Mouse (Mus musculus) cerebellum, adult 2 months (tissue): ENCODE data around the gene Adamtsl1. TPM values are rescaled to one million over a fixed set of nuclear protein-coding genes. Genes with fewer than 3 reads are reported as not detected.

Experiments used
- DNase-seq, 2 experiments: peaks; one replicate each; pipeline ENCODE4 v3.0.0; 2021
- H3K27ac ChIP-seq: fragments of 200-500 bp; 2 replicates; pipeline ENCODE4 v1.5.1; 2012; ENCODE audit warnings: low read length, control low read depth, inconsistent platforms; ENCODE audit not compliant: insufficient read depth
- H3K27me3 ChIP-seq: fragments of 200-500 bp; 2 replicates; pipeline ENCODE4 v1.6.1; 2012; ENCODE audit warnings: inconsistent platforms, mild to moderate bottlenecking, low read length, moderate library complexity; ENCODE audit not compliant: control insufficient read depth, insufficient read depth
- H3K4me1 ChIP-seq: fragments of 200-500 bp; 2 replicates; pipeline ENCODE4 v1.6.1; 2011; ENCODE audit warnings: low read length; ENCODE audit not compliant: control insufficient read depth, insufficient read depth
- H3K4me3 ChIP-seq: fragments of 200-500 bp; replicated peaks from 2 replicates; pipeline ENCODE3; 2011; ENCODE audit warnings: mild to moderate bottlenecking, low read depth, low read length, control low read depth; ENCODE audit not compliant: insufficient read depth
- CTCF ChIP-seq: fragments of 200-500 bp; IDR thresholded peaks from 2 replicates; pipeline ENCODE4 v1.5.1; 2011; ENCODE audit warnings: low read depth, mild to moderate bottlenecking, control low read depth, low read length, moderate library complexity, borderline replicate concordance; ENCODE audit not compliant: insufficient read depth
- POLR2A ChIP-seq: fragments of 200-500 bp; IDR thresholded peaks from 2 replicates; pipeline ENCODE4 v1.6.1; 2011; ENCODE audit warnings: low read length, control low read depth, borderline replicate concordance; ENCODE audit not compliant: insufficient read depth
- WGBS: fragments of 180-500 bp; shearing (Covaris S2); methylation state at CpG from one replicate; pipeline ENCODE4 v1.1.7; 2018; 5-methylcytosine and 5-hydroxymethylcytosine counted together
- polyA plus RNA-seq: library from polyadenylated mRNA; depleted of rRNA; stranded (reverse); fragments of >200 nt; gene quantifications from 2 replicates; pipeline ENCODE4 v1.2.3, GENCODE M21; 2012

Adamtsl1 gene
- polyA plus RNA-seq, 1 experiment: 3.3 TPM

DNA sequence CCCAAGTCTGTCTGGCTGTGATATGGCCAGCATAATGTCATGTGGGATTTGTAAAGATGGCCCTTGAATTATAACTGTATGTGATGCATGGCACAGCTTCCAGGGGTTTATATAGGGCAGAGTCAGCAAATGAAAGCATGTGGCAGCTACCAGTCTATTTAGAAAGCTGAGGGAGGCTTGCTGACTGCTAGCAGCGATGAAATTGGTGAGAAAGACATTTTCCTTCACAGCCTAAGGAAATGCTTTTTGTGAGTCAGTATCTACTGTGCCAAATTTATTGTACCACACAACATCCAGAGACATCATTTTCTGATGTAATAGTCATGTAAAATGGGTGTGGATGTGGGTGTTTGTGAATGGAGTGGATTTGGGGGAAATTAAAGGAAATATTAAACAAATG lies 214.4 kb downstream of the Adamtsl1 start:
- Histone ChIP-seq H3K4me3 (no peak overlapping the region), H3K27ac (no peak overlapping the region), H3K4me1 (peaks cover 4% of the 10 kb centered on the region), H3K27me3 (no peaks in the 10 kb centered on the region)
- TF ChIP-seq POLR2A (no peak), CTCF (no peak)
- DNase-seq: peak; percentile 12 to 14
- WGBS: 37% methylated on average over 1 of the region's 1 CpGs

- DNase-seq: no peak
- TF ChIP-seq POLR2A: no peak
- TF ChIP-seq CTCF: no peak
- WGBS: 90% methylated on average over 4 of the region's 4 CpGs
- Histone ChIP-seq H3K27me3 (no peaks in the 10 kb centered on the region), H3K4me1 (no peaks in the 10 kb centered on the region), H3K4me3 (no peak overlapping the region), H3K27ac (no peak overlapping the region)
Measured at GRCm38 (mm10) chr4:85740478-85740877, 226.5 kb downstream of the Adamtsl1 start.

GRCm38 (mm10) chr4:85741825-85742391 lies 227.9 kb downstream of the Adamtsl1 start:
- WGBS: 15% methylated on average over 3 of the region's 3 CpGs
- DNase-seq: no peak
- H3K27ac ChIP-seq: no peak overlapping the region
- H3K4me3 ChIP-seq: no peak overlapping the region
- no peaks in the 10 kb centered on the region for H3K27me3 ChIP-seq
- no peaks in the 10 kb centered on the region for H3K4me1 ChIP-seq
- TF ChIP-seq CTCF: no peak
- TF ChIP-seq POLR2A: no peak

DNA sequence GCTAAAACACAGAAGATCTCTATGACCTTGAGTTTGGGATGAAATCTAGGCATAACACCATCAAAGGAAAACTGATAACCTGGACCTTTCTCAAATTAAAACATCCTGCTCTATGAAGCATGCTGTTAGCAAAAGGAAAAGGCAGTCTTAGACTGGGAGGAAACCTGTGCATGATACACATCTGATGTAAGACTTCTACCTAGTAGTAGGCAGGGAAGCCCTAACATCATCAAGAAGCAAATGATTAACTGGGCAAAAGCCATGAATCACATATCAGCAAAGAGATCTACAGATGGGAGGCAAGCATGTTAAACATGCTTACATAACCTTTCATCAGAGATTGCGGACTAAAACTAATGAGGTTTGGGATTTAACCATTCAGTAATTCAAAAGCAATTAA lies 229.5 kb downstream of the Adamtsl1 start:
- DNase-seq: no peak
- TF ChIP-seq POLR2A (no peak), CTCF (no peak)
- no peak overlapping the region for H3K4me3 ChIP-seq
- 92% methylated on average over 1 of the region's 1 CpGs for WGBS
- H3K4me1 ChIP-seq: no peaks in the 10 kb centered on the region
- no peak overlapping the region for H3K27ac ChIP-seq
- H3K27me3 ChIP-seq: no peaks in the 10 kb centered on the region

GRCm38 (mm10) chr4:85762684-85763083 lies 248.7 kb downstream of the Adamtsl1 start:
- 86% methylated on average over 3 of the region's 3 CpGs for WGBS
- H3K27me3 ChIP-seq: no peaks in the 10 kb centered on the region

DNA sequence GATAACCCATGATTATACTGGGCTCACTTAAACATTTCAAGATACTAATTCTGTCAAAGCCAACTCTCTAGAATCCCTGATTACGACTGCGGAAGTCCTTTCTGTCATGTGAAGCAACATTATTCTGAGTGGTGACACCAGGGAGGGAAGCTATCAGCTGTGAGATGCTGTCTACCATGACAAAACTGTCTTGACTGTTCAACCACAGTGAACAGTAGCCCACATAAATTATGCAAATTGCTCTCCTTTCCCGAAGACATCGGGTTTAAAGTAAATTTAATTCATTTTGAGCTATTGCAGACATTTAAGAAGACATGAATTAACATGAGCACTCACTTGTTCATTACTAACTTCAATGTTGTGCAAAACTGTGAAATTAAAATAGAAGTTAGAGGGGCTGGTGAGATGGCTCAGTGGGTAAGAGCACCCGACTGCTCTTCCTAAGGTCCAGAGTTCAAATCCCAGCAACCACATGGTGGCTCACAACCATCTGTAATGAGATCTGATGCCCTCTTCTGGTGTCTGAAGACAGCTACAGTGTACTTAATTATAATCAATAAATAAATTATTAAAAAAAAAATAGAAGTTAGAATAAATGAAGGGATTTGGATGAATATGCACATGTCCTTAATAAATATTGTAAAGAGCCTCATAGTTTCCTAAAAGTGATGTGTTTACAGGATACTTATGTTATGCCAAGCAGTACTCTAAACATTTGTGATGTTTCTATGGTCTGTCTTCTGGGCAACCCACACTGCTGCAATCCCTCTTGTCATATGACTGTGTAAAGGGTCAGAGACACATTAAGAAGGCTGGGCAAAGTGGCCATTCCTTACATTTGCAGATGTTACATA lies 249.4 kb downstream of the Adamtsl1 start:
- WGBS: 60% methylated on average over 5 of the region's 5 CpGs
- TF ChIP-seq POLR2A (no peak), CTCF (no peak)
- Histone ChIP-seq H3K4me3 (no peak overlapping the region), H3K27me3 (no peaks in the 10 kb centered on the region), H3K27ac (no peak overlapping the region), H3K4me1 (no peaks in the 10 kb centered on the region)
- DNase-seq: no peak

More at GRCm38 (mm10) chr4:85762684-85763083, 248.7 kb downstream of the Adamtsl1 start:
- DNase-seq: no peak
- TF ChIP-seq CTCF (no peak), POLR2A (no peak)
- H3K4me1 ChIP-seq: no peaks in the 10 kb centered on the region
- no peak overlapping the region for H3K4me3 ChIP-seq
- no peak overlapping the region for H3K27ac ChIP-seq

GRCm38 (mm10) chr4:85764015-85764450 lies 250.1 kb downstream of the Adamtsl1 start:
- no peaks in the 10 kb centered on the region for H3K4me1 ChIP-seq
- no peak for DNase-seq
- no peak overlapping the region for H3K4me3 ChIP-seq
- H3K27ac ChIP-seq: no peak overlapping the region
- TF ChIP-seq CTCF (no peak), POLR2A (no peak)
- no peaks in the 10 kb centered on the region for H3K27me3 ChIP-seq
- 66% methylated on average over 14 of the region's 14 CpGs for WGBS

GRCm38 (mm10) chr4:85764476-85764875 lies 250.5 kb downstream of the Adamtsl1 start:
- no peak for TF ChIP-seq CTCF
- no peak for TF ChIP-seq POLR2A
- DNase-seq: no peak
- Histone ChIP-seq H3K4me1 (no peaks in the 10 kb centered on the region), H3K27me3 (no peaks in the 10 kb centered on the region), H3K4me3 (no peak overlapping the region), H3K27ac (no peak overlapping the region)
- 21% methylated on average over 3 of the region's 3 CpGs for WGBS
